Mouse (Mus musculus) kidney, adult 8-10 months (tissue): ENCODE results near the gene Inhbc.

Experiments
- DNase-seq, 2 experiments: peaks; one replicate each; pipeline ENCODE4 v3.0.0; 2022

Inhbc gene

GRCm38 (mm10) chr10:127369834-127370820, at the start of gene Inhbc:
TSS of gene Inhbc (minus strand) at chr10:127370431.
- DNase-seq = no peak

DNA sequence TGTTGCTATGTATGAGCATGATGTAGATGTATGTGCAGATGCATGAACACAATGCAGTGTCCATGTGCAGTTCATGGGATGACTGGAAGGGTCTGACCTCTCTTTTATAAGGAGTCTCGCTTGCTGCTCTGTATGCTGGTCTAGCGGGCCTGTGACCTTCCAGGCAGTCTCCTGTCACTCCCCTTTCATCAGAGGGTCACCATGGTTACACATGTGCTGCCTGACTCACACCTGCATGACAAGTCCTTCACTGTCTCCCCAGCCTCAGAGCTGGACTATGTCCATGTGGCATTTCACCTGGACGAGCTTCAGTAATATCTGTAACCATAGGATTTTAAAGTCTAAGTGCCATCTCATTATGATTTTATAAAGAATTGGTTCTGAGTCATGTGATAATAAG, 43.9 kb upstream of the Inhbc start:
- no peak for DNase-seq

GRCm38 (mm10) chr10:127413585-127413984, 43.4 kb upstream of the Inhbc start:
- DNase-seq = no peak

DNA sequence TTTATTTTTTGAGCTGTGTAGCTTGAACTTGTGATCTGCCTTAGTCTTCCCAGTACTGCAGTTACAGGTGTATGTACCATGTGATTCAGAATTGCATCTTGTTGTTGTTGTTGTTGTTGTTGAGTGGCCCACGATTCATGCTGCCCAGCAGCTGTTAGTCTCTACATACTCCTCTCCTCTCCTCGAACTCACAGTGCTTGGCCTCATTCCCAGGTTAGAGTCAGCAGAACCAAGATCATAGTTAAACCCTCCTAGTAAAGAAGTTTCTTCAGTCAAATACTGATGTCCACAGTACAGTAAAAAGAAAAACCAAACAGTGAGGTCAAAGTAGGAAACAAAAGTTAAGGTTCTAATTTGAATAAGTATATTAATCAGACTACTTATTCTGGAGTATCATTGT, 42.5 kb upstream of the Inhbc start:
- DNase-seq = peak; percentile 23 to 28

DNA sequence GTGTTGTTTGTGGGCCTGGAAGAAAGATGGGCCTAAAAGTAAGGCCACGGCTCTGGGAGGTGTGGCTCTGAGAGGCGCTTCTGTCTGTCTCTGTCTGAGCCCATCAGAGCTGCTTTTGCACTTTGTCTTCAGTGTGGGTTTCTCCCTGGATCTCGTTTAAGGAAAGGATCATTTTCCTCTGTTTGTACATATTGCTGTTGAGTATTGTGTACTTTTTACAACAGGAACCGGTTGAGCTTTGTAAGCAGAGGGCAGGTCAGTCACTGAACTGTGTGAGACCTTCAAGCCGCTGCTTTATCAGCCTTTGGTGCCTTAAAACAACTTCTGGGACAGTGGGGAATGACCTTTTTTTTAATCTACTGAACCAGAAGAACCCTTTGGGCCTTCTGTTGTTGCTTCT, 41.9 kb upstream of the Inhbc start:
- DNase-seq = no peak

DNA sequence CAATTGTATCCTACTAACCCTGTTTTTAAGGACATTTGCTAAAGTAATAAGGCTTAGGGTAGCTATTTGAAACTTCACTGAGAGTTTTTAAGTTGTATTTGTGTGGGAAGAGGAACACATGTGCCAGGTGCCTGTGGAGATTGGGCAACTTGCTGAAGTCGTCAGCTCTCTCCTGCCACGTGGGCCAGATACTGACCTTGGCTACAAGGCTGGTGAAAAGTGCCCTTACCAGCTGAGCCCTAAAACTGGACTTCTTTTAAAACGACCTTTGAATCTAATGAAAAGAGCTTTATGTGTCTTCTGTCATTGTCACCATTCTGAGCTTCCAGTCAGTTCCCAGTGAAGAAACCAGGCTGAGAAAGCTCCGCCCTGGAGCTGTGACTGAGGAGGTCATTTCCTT, 37.2 kb upstream of the Inhbc start:
- DNase-seq = no peak

GRCm38 (mm10) chr10:127404701-127405100, 34.5 kb upstream of the Inhbc start:
- DNase-seq = no peak

GRCm38 (mm10) chr10:127391774-127392173, 21.5 kb upstream of the Inhbc start:
- no peak for DNase-seq

DNA sequence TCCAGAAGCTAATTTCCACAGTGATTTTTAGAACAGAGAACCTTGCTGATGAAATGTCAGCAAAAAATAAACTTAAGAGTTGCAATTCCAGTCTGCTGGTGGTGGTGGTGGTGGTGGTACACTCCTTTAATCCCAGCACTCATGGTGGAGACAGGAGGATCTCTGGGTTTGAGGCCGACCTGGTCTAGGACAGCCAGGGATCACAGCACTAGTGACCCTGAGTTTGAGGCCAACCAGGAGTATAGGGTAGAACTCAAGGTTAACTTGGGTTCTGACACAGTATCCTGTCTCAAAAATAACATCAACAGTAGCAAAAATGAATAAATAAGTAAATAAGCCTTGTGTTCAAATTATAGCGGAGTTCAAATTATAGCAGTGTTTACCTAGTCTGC, 11.5 kb upstream of the Inhbc start:
- no peak for DNase-seq

DNA sequence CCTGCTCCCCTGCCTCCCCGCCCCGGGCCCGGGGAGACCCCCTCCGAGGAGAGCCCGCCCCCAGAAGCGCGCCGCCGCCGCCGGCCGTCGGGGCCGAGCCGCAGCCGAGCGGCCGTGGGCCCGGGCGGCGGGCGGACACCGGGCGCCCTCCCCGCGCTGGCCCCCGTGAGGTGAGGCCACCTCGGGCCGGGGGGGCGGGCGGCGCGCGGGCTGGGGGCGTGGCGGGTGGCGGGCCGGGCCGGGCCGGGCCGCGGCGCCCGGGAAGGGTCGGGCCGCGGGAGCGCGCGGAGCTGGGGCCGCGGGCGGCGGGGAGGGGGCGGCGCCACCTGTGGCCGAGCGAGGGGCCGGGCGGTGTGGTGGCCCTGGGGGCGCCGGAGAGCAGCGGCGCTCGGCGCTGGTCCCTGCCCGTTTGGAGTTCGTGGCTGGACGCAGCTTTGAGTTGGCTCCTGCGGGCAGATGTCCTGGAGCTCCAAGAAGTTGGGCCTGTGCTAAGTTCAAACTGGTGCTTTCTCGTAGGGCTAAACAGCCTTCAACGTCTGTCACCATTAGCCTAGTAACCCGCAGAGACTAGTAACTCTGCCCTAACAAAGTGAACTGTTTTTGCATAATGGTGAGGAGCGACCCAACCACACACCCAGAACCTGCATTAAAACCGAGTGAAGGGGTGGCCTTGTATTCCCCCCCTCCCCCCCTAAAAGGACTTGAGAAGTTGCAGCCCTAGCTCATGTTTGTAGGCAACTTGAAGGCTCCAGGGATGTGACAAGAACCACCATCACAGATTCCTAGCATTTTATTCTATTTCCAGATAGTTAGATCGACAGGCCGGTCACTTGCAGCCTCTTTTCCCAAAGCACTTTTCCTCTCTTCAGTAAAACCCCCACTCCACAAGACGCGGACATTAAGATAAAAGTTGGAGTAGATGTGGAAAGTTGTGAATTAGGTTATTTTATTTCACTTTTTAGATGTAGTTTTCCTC, 10.8 kb upstream of the Inhbc start:
- DNase-seq = peak; percentile 50 to 57

DNA sequence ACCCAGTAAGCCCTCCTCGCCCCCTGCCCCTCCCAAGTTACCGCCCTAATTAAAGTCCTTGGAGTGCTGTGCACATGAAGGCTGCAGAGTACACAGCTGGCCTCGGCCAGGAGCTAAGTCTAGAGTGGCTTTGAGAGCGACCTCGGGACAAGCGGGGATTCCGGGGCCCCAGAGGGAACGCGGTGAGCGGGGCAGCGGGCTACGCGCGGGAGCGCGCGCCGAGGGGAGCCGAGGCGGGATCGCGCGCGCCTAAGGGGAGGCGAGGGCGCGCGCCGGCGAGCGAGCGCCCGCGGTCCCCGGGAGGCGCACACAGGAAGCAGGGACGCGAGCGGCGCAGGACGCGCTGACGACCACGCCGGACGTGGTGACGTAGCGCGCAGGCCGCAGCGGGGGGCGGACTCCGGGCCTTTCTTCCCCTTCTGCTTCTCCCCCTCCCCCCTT, 10.0 kb upstream of the Inhbc start, which contains the start of gene R3hdm2:
TSS of gene R3hdm2 (plus strand) at position 77 of the 441 bp plus-strand sequence.
- DNase-seq = peak; percentile 88 to 89

GRCm38 (mm10) chr10:127379654-127380053, 9.4 kb upstream of the Inhbc start:
- no peak for DNase-seq

GRCm38 (mm10) chr10:127377700-127378099, 7.5 kb upstream of the Inhbc start:
- DNase-seq = no peak

- DNase-seq = no peak
Observed at GRCm38 (mm10) chr10:127371023-127371422, 792 bp upstream of the Inhbc start.

- no peak for DNase-seq
Observed at GRCm38 (mm10) chr10:127368273-127368672, 2.0 kb downstream of the Inhbc start.

DNA sequence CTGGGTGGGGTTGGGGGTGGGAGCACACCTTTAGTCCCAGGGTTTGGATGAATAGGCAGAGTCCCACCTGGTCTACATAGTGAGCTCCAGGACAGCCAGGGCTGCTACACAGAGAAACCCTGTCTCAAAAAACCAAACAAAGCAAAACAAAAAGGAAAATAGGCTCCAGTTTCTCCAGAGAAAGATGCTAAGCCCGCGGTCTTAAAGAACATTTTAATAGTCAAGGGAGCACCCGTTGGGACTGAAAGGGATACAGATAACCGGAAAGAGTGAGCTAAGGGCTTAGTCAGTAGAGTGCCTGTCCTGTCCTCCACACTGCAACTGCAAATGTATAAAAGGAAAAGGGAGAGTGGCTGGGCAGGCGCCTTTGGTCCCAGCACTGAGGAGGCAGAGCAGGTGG, 3.1 kb downstream of the Inhbc start:
- no peak for DNase-seq

GRCm38 (mm10) chr10:127360714-127361113, 9.5 kb downstream of the Inhbc start:
- no peak for DNase-seq

DNA sequence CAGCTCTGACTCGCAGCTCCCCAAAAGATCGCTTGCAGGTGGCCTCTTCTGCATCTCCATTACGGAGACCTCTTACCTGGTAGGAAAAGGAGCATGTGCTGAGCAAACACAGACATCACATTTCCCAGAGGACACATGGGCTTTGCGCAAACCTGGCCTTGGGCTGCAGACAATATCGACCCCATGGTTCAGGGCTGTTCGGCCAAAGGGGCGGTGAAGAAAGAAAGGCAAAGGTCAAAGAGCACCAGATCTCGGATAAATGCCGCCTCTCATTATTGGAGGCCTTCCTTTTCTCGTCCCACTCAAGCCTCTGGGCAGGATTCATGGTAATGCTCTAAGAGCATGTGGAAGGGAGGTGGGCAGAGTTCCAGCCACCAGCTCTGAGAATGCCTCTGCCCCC, 14.9 kb downstream of the Inhbc start:
- DNase-seq = no peak

DNA sequence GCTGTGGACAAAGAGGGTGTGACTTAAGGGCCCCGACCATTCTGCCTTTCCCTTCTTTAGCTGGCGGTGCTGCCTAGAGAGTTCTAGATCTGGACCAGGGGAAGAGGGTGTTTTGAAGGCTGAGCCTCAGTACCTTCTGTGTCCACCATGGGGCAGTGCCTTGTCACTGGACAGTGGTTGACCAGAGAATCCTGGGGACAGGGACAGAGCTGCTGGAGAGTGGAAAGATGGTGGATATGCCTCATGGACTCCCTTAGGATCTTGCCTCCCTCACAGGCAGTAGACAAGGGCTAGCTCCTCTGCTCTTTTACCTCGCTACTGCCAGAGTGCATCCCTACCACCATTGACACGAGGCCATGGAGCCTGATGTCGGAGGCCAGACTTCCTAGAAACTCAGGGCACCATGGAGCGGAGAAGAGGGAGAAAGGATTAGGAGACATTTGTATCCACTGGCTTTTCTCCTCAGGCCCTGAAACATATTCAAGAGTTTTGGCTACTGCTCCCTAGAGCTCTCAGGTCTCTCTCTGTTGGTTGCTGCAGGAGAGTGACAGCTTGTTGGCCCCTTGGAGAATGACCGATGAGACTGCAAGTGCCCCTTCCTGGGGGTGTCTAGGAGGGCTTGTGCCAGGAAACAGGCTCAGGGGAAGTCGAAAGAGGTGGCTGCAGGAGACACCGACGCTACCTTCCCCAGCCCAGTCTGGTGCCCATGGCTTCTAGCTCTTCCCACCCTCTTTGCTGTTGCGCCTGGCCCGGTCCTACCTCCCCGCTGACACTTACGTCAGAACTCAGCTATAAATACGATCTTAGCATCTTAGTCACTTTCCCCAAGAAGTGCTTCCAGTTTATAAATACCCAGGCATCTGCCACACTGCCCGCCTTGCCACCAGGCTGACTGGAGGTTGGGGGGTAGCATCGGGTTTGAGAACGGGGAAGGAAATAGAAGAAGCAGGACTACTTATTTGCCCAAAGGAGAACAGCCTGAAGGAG, 16.0 kb downstream of the Inhbc start, which contains the start of gene Inhbe:
TSS of gene Inhbe (minus strand) at position 503 of the 987 bp plus-strand sequence.
- DNase-seq = no peak

DNA sequence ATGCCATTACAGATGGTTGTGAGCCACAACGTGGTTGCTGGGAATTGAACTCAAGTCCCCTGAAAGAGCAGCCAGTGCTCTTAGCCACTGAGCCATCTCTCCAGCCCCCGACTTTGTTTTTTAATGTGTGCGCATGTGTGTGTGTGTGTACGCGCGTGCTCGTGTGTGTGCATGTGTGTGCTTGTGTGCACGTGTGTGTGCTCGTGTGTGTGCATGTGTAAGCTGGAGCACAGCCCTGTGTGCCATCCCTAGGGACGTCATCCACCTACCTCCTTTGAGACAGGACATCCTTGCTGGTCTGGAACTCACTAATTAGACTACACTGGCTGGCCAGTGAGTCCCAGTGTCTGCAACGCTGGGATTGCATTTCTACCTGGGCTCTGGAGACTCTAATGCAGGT, 17.5 kb downstream of the Inhbc start:
- DNase-seq = no peak

GRCm38 (mm10) chr10:127352187-127352586, 18.0 kb downstream of the Inhbc start:
- DNase-seq = peak in 1 of 2 experiments; percentile 21

DNA sequence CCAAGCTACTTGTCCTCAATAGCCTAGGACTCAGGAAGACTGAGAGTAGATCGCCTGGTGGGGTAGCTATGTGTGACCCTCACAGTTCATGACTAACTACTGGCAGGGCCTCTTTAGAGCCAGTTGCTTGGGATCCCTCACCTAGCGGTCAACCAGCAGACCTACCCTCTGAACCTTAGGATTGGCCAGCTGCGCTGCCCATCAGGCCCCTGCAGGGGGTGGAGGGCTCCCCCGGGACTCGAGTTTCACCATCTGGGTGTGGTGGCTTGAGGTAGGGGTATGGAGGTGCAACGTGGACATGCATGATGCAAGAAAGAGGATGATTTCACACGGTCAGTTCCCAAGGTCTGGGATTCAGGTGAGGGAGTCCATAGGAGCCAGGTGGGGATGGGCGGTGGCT, 18.5 kb downstream of the Inhbc start:
- DNase-seq = no peak
